Mouse (Mus musculus) lung, postnatal 4 days (tissue): Measurements from ENCODE around the gene Gpat2.
A peak's percentile ranks its signal among the peaks of the same experiment; 100 is the strongest.

Experiments
- DNase-seq, 2 experiments: peaks; one replicate each; pipeline ENCODE4 v3.0.0; 2021

Gpat2 gene

GRCm38 (mm10) chr2:127444055-127444789, 19.2 kb downstream of the Gpat2 start, which contains the start of gene Fahd2a:
Gene Fahd2a (minus strand): TSS chr2:127444565.
- DNase-seq = peak; percentile 91 to 92

- DNase-seq = no peak
These were observed 21.8 kb downstream of the Gpat2 start for GRCm38 (mm10) chr2:127446847-127447246.

- DNase-seq = no peak
These were observed 24.7 kb downstream of the Gpat2 start for GRCm38 (mm10) chr2:127449691-127450090.

- no peak for DNase-seq
These were observed 26.7 kb downstream of the Gpat2 start for GRCm38 (mm10) chr2:127451748-127452147.

GRCm38 (mm10) chr2:127453141-127453540, 28.1 kb downstream of the Gpat2 start:
- no peak for DNase-seq

GRCm38 (mm10) chr2:127453764-127454163, 28.8 kb downstream of the Gpat2 start:
- peak; percentile 61 to 78 for DNase-seq

GRCm38 (mm10) chr2:127459341-127459740, 34.3 kb downstream of the Gpat2 start:
- DNase-seq = no peak

- no peak for DNase-seq
These were observed 36.4 kb downstream of the Gpat2 start for GRCm38 (mm10) chr2:127461351-127461750.

GRCm38 (mm10) chr2:127462314-127462713, 37.3 kb downstream of the Gpat2 start:
- peak; percentile 47 to 71 for DNase-seq

GRCm38 (mm10) chr2:127470183-127470582, 45.2 kb downstream of the Gpat2 start:
- DNase-seq = no peak

- DNase-seq = no peak
These were observed 45.7 kb downstream of the Gpat2 start for GRCm38 (mm10) chr2:127470661-127471060.

GRCm38 (mm10) chr2:127471281-127471680, 46.3 kb downstream of the Gpat2 start:
- DNase-seq = no peak

- DNase-seq = no peak
These were observed 47.3 kb downstream of the Gpat2 start for GRCm38 (mm10) chr2:127472279-127472678.

GRCm38 (mm10) chr2:127479210-127479609, 54.2 kb downstream of the Gpat2 start:
- no peak for DNase-seq

- DNase-seq = no peak
These were observed 54.8 kb downstream of the Gpat2 start for GRCm38 (mm10) chr2:127479763-127480162.

GRCm38 (mm10) chr2:127481841-127482532, 57.0 kb downstream of the Gpat2 start:
- DNase-seq = peak; percentile 22 to 42

- peak; percentile 78 to 88 for DNase-seq
These were observed 57.5 kb downstream of the Gpat2 start for GRCm38 (mm10) chr2:127482533-127482911.

- DNase-seq = peak in 1 of 2 experiments; percentile 44
These were observed 58.0 kb downstream of the Gpat2 start for GRCm38 (mm10) chr2:127483001-127483400.

GRCm38 (mm10) chr2:127484476-127485170, 59.6 kb downstream of the Gpat2 start:
- peak; percentile 79 to 83 for DNase-seq
